Mouse (Mus musculus) adrenal gland, adult 2 months (tissue): Measurements from ENCODE around the gene Lcp1. TPM values are rescaled to one million over a fixed set of nuclear protein-coding genes. Genes with fewer than 3 reads are reported as not detected.
A peak's percentile ranks its signal among the peaks of the same experiment; 100 is the strongest.

Experiments
- DNase-seq: peaks from one replicate; pipeline ENCODE4 v3.0.0; 2021
- polyA plus RNA-seq: library from polyadenylated mRNA; depleted of rRNA; stranded (reverse); fragments of >200 nt; gene quantifications from 2 replicates; pipeline ENCODE4 v1.2.3, GENCODE M21; 2012
- total RNA-seq, 2 experiments: library from RNA; stranded (reverse); gene quantifications; 2 replicates each; pipeline ENCODE4 v1.2.3; 2021

Gene Lcp1
- total and polyA plus RNA-seq, 3 experiments: 1.2 to 29.1 (median 17.1) TPM

DNA sequence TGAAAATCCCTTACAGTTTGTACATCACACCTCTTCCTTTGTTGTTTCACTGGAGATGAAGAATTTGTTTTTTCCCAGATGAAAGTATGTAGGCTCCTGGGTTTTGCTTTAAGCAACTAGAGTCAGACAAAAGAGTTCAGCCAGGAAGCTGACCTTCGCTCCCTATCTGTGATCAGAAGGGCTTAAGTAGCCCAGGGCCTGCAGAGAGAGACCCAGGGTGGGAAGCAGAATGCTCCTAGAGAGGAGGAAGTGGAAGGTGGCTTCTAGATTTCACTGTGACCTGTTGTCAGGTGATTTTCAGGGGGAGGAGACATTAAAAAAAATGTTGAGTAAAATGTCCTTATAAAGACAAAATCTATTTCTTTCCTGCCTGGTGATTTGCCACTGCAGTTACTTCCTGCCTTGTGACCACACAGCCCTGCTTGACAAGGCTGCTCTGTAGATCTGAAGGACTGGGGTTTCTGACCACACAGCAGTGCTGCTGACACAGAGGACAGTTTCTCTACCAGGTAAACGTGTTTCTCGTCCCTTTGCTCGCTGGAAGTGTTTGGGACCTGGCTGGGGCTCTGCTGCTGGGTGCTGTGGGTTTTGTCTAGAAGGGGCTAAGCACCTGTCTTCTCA is 45.6 kb downstream of the Lcp1 start:
- DNase-seq: peak; percentile 3

DNA sequence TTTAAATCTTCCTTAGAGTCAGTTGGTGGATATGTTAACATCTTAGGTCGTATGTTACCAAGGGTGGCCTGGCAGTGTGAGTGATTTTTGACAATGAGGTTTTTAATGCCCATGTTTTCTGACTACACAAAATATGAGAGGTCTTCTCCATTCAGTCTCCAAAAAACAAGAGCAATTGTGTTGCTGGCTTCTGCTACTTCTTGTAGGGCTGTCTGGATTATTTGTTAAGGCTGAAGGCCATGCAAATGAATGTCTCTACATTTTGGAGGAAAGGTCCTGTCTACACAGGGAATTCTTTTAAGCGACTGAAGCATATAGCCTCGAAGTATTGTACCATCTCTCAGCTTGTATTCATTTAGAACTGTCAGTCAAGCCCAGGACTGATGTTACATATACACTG is 46.5 kb downstream of the Lcp1 start:
- no peak for DNase-seq

GRCm38 (mm10) chr14:75178384-75178793 is 47.5 kb downstream of the Lcp1 start:
- peak; percentile 6 for DNase-seq

DNA sequence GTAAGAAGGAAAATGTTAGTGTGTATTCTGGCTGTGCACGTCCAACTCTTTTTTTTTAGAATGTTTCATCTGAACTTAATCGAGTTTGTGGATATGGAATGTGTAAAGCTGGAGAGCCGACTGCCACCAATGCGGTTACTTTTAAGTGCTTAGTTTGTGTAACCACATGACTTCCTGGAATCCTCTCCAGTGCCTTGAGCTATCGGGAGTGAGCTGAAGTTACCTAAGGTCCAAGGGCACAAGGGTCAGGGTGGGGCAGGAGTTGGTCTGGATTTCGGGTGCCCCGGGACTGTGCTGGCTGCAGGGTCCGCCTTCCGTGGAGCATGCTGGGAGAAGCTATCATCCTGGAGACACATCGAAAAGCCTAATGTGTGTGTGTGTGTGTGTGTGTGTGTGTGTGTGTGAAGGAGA is 47.9 kb downstream of the Lcp1 start:
- no peak for DNase-seq

- peak; percentile 13 for DNase-seq
These were observed 48.5 kb downstream of the Lcp1 start for GRCm38 (mm10) chr14:75179255-75179963.

- DNase-seq: peak; percentile 4
These were observed 49.7 kb downstream of the Lcp1 start for GRCm38 (mm10) chr14:75180551-75180978.

GRCm38 (mm10) chr14:75181062-75181935 is 50.4 kb downstream of the Lcp1 start:
- no peak for DNase-seq

GRCm38 (mm10) chr14:75182378-75182777 is 51.5 kb downstream of the Lcp1 start:
- DNase-seq: no peak

- no peak for DNase-seq
These were observed 51.9 kb downstream of the Lcp1 start for GRCm38 (mm10) chr14:75182831-75183230.

DNA sequence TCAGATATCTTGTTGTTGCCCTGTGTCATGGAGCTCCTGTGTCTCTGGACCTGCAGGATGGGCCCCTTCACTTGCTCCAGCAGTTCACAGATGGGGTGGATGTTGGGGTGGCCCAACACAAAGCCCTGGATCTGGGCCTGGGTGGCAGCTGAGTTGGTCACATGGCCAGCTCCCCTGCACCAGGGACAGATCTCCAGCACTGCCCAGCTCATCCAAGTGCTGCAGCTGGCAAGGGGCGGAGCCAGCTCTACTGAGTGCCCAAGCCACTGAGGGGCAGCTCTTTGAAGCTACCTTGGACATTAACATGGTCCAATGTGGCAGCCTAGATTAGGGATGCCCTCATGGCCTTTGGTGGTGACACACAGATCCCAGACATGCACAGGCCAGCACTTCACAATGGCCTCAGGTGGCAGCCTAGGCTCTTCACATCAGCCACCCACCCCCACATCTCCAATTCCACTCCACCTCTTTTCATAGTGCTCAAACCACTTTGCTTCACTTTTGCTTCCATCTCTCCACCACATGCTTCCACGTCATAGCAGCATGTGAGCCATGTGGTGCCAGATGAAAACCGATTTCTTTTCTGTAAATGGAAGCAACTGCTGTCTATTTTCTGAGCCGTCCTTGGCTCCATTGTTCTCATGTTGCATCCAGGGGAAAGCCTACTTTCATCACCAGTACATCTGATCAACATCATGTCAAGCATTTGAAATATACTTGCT is 53.3 kb downstream of the Lcp1 start:
- no peak for DNase-seq

DNA sequence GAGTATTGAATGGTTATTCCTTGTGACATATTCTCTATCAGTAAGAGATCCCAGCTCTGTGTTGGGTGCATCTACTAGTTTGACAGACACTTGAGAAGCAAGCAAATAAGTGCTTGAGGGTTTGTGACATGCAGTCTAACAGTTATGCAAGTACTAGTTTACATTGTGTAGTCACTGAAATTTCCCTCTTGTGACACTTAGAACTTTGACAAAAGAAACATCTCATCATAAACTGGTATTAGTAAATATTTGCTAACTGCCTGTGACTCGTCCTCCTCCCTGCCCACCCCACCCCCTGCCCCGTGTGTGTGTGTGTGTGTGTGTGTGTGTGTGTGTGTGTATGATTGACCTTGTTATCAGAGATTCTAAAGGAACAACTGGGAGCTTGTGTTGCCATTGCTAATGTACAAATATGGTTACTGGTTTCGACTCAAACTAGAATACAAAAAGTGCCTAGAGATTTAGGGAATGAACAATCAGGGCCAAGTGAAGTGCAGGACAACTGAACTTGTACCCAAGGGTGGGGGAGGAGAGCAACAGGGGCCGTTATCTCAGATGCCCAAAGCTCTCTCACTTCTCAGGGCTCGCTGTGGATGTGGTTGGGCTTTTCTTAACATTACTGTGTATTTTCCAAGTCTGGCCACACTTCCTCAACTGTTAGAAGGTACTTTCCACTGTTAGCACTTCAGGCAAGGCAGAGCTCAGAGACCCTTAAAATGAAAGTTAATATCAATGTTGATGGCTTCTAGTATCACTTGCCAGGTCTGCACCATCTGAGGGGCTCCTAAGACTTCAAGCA is 55.1 kb downstream of the Lcp1 start:
- DNase-seq: no peak

GRCm38 (mm10) chr14:75186858-75187415 is 56.0 kb downstream of the Lcp1 start:
- DNase-seq: no peak

DNA sequence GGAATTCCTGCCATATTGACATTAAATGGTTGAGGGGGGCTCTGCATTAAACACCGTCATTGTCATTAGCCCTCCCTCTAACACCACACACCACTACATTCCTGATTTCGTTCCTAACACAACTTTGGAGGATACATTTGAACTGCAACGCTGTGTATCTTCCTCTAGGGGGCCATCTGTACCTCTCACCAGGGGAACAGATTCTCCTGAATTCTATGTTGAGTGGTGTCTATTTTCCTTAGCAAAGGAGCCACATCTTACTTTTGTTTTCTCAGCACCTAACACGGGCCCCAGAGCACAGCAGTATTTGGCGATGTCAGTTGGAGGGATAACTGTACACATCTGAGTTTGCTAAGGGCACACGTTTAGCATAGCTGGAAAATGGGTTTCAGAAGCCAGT is 57.6 kb downstream of the Lcp1 start:
- DNase-seq: no peak

- no peak for DNase-seq
These were observed 58.1 kb downstream of the Lcp1 start for GRCm38 (mm10) chr14:75189031-75189430.

DNA sequence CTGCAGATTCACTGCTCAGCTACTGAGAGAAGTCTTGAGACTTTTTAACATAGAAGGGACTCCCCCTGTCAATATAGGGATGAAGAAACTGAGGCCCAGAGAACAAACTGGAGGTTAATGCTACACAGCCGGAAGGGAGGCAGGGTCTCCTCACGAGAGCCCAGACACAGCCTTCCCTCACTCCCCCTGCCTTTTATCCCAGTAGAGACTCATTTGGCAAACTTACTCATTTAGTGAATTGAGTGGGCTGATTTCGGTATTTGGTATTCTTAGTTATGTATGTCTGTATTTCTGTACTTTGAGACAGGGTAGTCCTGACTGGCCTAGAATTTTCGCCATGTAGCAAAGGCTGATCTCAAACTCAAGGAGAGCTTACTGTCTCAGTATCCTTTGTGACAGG is 59.8 kb downstream of the Lcp1 start:
- no peak for DNase-seq

DNA sequence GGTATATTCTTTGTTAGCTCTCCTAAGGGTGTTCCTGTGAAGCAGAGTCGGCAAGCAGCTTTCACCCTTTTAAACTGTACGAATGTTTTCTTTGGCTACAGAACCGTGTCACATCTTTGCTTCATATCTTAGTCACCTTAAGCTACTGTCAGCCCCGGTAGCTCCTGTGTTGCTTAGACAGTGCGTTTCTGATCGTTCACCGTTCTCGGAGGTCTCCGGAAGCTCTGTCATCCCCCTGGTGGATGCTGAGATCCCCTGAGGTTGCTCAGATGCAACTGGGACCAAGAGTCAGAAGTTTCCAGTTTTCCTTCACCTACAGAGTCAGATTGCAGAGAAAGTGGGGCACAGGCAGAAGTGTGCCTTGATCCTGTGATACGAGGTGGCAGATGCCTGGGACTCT is 61.5 kb downstream of the Lcp1 start:
- no peak for DNase-seq

GRCm38 (mm10) chr14:75192858-75193257 is 62.0 kb downstream of the Lcp1 start:
- DNase-seq: no peak

- no peak for DNase-seq
These were observed 64.6 kb downstream of the Lcp1 start for GRCm38 (mm10) chr14:75195530-75195929.

GRCm38 (mm10) chr14:75197027-75197426 is 66.1 kb downstream of the Lcp1 start:
- DNase-seq: peak; percentile 23

DNA sequence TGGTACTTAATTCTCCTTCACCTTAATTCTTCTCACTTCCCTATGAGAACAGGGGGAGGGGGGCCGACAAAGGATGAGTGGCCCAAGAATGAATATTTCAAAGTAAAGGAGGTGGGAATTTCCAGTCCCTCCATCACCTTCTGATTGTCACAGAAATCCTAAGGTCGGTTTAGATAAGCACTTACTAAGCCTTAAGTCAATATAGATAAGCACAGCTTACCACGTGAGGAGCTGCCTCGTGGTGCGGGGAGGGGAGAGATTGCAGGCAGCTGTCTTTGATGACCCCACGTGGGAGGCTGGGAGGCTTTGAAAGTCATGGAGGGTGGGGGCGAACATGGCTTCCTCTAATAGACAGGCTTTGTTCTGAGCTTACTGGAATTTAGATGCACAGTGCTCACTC is 66.8 kb downstream of the Lcp1 start:
- no peak for DNase-seq
